Mouse (Mus musculus): ENCODE measurements around the gene Cdrt4.

Cdrt4 gene

DNA sequence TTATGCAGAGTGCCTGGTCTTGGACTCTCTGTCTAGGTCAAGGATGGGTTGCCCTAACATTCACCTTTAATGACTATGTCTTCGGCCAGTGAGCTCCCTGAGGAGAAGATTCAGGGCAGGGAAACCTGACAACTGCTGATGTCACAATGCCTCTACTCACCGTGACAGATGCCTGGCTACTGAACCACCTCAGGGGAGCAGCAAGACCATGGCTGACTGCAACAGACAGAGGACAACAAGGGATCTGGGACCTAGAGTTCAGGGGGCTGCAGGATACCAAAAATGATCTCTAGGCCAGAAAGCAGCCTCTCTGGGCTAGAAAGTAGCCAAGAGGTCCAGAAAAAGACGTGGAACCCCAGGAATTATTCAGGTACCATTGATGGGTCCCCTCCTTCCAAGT lies at the start of gene Cdrt4:
Gene Cdrt4 (plus strand): TSS at position 182 of the 400 bp plus-strand sequence.
- DNase-seq (ENCODE audit: low spot score) = no peak

DNA sequence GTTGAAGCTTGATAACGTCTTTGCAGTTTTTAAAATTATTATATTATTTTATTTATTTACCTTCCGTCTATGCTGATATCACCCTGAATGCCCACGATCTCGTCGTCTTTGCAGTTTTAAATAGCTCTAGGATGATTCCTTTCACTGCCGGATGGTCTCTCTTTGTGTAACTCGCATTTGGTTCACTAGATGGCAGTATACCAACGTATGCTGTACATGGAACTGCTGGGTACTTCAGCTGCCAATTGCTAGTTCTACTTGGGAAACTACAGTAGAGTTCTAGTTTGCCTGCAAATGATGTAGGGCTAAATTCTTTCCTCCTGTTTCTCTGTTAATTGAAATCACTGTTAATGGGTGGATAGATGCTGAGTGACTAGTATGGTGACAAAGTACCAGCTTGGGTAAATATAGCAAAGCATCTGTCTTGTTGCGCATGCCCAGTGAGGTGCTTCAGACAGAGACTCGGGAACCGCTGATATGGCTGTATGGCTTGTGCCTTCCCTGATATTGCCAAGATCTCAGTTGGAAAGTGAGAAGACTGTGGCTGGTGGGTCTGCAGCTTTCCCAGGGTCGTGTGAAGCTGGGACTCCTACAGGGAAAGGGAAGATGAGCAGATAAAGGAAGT lies 49.2 kb upstream of the Cdrt4 start:
- DNase-seq (ENCODE audit: low spot score) = peak; percentile 70

DNA sequence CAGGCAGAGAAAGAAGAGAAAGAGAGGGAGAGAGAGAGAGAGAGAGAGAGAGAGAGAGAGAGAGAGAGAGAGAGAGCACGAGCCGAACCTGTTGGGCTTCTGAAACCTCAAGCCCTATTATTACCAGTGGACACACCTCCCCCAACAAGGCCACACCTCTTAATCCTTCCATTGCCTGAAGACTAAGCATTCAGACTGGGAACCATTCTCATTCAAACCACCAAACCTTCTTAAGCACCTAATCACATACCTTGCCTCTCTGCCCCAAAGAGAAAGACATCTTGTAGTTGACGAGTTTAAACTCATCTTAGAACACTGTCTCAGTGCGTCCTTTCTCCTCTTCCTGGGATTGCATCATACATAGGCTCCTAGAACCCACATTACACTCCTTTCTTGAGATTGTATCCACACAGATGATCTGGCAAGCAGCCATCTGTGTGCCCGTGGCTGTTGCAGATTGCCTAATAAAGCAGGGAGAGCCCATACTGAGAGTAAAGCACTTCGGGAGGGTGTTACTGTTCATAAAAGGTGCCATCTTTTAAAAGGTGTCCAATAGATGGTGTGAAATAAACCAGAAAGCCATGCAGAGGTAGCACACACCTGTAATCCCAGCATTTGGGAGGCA lies 47.0 kb upstream of the Cdrt4 start:
- DNase-seq (ENCODE audit: low spot score) = no peak

DNA sequence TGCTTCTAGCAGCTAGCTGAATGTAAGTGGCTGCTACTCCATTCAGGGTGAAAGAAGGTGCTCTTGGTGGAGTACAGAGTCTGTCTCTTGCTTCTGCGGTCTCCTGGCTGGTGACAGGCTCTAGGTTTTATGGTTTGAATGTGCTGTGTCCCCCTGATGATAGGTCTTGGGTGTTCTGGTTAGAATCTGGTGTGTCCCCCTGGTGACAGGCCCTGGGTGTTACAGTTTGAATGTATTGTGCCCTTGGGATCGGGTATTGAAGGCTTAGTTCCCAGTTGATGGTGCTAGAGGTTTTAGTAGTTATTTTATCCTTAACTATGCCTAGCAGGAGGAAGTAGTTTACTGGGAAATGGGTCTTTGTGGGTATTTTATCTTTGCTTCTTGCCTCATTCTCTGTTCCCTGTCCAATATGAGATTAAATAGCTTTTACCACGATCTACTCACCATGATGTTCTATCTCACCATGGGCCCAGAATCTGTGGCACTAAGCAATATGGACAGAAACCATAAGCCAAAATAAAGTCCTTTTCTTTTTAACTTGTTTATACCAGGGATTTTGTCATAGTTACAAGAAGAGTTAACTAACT lies 41.2 kb upstream of the Cdrt4 start:
- DNase-seq (ENCODE audit: low spot score) = no peak

DNA sequence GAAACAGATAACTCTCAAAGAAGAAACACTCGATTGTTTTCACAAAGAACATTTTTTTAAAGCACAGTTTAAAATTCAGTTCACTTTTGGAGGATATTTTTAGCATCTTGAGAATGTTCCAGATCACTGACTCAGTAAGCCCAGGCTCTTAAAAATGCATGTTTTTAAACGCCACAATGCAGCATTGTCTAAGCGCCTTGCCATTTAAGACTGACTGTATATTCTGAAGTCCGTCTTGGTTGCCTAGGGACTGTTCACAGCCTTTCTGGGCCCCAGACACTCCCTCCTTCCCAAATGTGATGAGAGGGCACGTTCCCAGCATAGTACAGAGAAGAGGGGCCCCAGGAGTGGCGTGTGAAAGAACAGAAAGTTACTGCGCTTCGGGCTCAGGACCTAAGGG lies 39.6 kb upstream of the Cdrt4 start:
- DNase-seq (ENCODE audit: low spot score) = no peak

DNA sequence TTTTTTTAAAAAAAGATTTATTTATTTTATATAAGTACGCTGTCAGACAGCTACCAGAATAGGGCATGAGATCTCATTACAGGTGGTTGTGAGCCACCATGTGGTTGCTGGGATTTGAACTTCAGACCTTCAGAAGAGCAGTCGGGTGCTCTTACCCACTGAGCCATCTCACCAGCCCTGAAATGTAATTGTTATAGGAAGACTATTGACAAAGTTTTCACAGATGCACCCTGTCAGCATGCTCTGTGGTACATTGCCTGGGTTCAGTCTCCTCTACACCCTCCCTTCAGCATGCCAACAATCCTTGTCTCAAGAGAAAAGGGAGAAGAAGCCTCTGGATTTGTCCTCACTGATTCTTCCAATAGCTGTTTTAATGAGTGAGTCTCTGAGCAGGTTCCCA lies 37.9 kb upstream of the Cdrt4 start:
- DNase-seq (ENCODE audit: low spot score) = no peak

DNA sequence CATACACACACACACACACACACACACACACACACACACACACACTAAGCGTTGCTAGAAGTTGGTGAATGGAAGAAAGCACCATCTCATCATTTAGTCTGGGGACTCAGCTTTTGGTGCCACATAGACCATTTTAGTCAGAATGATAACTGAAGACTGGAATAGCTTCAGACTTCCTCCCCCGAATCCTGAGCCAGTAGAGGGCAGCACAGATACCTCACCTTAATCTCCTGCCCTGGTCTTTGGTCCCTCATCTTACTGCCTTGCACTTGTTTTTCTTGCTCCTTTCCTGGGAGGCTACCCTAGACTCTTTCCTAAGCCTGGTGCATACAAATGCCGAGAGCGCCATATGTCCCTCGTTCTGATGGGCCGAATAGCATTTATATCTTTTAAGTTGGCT lies 36.5 kb upstream of the Cdrt4 start:
- no peak for DNase-seq (ENCODE audit: low spot score)

DNA sequence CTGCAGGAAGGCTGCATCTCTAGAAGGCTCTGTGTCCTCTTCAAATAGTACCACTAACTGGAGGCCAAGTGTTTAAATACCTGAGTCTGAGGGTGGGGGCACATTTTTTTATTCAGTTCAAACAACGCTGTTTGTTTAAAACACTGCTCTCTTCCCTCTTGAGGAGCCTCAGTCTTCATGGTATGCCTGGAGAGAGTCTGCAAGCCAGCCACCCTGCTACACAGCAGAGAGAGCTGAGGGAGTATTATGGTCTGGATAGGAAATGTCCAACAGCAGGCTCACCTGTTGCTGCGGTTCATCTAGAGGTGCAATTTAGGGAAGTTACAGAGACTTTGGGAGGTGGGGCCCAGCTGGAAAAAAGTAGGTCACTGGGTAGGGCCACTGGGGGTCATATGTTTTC lies 35.5 kb upstream of the Cdrt4 start:
- DNase-seq (ENCODE audit: low spot score) = no peak

DNA sequence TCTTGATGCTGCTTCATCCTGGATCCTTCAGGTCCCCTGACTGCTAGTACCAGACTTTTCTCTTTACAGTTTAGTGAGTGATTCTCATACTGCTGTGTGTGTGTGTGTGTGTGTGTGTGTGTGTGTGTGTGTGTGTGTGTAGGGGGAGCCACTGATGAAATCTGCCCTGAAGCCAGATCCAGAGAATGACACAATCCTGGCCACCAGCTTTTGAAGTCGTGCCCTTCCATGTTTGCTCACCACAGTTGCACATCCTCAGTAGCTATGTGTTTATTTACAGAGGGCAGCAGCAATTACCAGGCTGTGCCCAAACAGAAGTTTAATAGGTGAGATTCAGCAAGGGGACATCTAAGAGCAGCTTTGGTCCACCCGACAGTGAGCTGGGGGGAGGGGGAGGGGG lies 34.2 kb upstream of the Cdrt4 start:
- no peak for DNase-seq (ENCODE audit: low spot score)

DNA sequence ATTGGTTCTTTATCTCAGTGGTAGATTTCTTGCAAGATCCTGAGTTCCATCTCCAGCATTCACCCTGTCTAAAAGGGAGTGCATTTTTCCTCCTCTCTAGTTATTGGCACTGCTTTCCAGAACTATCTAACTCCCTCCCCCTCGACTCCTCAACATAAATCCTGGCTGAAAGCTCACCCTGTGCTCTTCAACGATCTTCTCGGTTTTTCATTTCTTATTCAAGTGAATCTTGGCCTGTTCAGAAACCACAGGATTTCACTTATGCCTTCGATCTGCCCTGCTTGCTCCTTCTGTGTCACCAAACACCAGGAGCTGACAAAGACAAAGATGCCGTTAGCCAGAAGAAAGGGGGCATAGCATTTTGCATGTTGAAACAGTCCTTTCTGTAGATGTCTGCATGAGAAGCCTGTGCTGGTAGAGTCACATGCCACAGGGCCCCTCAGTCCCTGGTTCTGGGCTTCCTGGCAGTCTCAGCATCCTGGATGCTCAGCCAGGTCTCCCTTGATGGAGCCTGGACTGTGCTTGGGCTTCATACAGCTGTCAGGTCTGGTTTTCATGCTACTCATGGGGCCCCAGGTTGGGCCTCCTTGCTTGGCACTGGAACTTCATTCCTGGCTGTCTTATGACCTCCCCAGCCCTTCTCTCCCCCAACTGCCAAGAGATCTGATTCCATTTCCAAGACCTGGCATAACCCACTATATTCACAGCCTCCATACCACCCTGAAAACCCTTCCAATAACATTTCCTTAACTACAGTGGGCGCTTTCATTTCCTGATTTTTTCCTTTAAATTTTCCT lies 30.8 kb upstream of the Cdrt4 start:
- no peak for DNase-seq (ENCODE audit: low spot score)

DNA sequence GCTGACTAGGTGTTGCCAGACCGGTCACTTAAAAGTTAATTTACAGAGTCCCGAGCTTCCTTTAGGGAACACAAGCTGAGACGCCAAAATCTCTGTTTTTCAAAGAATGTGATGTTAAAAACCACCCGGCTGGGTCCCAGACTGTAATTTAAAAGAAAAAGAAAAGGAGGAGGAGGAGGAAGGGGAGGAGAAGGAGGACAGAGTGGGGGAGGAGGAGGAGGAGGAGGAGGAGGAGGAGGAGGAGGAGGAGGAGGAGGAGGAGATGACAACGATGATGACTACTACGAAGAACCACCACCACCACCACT lies 30.3 kb upstream of the Cdrt4 start:
- DNase-seq (ENCODE audit: low spot score) = no peak

DNA sequence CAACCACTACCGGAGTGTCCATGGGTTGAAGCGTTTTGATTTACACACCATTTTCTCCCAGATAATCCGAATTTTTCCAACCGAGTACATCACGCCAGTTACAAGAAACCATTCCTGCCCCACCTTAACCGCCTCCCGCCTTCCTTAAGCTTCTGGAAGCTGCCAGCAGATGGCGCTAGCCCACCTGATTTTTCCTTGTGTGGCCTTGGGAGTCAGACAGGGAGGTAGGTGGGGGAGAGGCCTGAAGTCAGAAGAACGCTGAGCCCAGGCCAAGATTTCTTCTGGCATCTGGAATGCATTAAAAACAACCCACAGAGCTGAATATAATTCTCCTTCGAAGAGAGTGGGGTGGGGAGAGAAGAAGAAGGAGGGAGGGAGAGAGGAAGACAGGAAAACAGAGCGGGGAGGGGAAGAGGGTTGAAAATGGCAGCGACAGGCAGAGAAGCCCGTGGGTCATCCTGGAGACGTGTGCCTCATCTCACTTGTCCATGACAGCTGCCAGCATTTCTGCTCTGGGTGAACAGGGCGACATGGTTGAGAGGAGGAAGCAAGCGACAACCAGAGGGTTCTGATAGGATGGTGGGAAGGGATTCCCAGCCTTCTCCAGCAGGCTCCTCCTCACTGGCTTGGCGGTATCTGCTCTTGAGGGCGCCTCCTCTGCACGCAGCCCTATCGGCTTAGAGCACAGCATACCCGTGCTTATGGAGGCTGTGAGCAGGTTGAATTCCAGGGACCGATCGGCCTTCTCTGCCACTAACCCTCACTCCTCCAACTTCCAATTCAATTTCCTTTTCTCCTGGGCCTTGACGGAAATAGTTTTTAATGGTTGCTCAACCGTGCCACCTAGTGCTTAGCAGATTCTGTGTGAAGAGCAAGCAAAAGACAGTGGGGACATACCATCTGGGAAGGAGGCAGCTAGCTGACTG lies 29.7 kb upstream of the Cdrt4 start:
- peak; percentile 96 for DNase-seq (ENCODE audit: low spot score)

DNA sequence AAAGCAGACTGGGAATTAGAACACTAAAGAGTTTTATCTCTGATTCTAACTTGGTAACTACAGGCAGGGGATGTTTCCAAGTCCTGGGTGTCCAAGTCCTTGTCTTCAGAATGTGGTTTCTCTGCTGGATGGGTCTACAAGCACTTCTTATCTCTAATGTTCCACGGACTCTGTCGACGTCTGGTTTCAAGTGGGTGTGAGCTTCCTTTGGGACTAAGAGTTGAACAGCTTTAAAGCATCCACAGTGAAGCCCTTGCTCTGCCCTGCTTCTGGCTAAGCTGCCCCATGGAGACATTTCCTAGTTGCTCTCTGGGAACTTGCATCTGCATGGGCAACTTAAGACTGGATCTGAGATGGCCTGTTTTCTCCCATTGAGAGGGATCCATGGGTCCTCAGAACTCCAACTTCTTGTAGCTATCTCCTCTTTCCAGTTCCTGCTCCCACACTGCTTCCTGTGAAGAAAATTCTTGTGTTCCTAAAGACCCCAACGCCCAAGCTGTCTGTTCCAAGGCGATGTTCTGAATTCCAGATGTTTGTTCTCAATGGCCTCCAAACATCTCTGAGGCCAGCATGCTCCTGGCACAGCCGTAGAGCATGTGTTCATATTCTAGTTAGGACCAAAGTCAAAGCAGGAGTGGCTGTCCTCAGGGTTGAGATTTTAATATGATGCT lies 26.8 kb upstream of the Cdrt4 start:
- DNase-seq (ENCODE audit: low spot score) = no peak

DNA sequence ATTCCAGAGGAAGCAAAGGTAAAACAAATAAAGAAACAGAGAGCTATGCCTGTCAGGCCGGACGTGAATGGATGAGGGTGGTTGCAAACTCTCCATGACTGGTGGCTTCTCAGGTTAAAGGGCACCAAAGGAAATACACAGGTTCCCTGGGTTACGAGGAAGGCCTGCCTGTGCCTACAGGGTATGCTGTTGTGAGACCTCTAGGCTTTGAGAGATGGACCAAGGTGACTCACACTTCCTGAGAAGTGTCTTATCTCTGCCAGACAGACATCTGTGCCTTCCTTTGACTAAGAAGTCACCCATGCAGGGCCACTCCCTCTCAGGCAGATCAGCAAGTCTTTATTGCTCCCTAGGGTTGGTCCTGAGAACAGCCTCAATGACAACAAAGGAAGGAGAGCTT lies 21.2 kb upstream of the Cdrt4 start:
- DNase-seq (ENCODE audit: low spot score) = no peak

DNA sequence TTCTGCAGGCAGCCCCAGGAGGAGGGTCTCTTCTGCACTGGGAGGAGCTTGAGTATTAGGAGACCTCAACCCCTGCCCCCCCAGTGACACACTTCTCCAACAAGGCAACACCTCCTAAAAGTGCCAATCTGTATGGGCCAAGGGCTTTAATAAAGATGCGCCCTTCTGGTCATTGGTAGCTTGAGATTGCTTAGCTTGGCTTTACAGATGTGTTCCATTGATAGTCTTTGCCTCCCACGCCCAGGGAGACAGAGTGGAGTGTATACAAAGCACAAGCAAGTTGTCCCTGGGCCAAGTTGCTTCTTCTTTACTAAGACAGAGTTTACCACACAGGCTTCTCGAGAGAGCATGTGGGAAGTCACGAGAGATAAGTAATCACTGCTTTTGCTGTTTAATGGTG lies 20.4 kb upstream of the Cdrt4 start:
- no peak for DNase-seq (ENCODE audit: low spot score)

DNA sequence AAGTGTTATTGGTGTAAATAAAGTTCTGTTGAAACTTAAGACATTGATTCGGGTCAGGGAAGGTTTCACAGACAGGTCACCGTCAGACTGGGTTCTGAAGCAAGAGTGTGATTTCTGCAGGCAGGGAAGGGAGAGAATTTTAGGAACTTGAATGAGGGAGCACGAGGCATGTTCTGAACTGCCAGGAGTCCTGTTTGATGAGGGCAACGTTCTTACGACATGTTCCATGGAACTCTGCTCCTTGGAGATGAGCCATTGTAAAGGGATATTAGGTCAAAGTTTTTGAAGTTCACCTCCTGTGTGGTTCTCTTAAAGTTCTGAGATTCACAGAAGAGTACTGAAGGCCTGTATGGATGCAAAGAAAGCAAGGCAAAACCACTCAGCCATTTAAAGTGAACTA lies 19.9 kb upstream of the Cdrt4 start:
- no peak for DNase-seq (ENCODE audit: low spot score)

DNA sequence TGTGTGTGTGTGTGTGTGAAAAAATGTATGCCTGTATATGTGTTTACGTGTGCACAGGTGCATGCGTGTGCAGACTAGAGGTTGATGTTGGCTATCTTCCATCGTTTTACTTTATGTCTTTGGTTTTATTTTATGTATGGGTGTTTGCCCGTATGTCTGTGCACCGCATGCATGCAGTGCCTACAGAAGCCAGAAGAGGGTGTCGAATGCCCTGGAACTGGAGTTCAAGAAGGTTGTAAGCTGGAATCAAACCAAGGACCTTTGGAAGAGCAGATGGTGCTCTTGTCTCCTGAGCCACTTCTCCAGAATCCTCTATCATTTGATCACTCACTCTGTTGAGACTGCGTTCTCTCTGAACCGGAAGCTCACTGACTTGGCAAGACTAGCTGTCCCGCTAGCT lies 17.9 kb upstream of the Cdrt4 start:
- no peak for DNase-seq (ENCODE audit: low spot score)

DNA sequence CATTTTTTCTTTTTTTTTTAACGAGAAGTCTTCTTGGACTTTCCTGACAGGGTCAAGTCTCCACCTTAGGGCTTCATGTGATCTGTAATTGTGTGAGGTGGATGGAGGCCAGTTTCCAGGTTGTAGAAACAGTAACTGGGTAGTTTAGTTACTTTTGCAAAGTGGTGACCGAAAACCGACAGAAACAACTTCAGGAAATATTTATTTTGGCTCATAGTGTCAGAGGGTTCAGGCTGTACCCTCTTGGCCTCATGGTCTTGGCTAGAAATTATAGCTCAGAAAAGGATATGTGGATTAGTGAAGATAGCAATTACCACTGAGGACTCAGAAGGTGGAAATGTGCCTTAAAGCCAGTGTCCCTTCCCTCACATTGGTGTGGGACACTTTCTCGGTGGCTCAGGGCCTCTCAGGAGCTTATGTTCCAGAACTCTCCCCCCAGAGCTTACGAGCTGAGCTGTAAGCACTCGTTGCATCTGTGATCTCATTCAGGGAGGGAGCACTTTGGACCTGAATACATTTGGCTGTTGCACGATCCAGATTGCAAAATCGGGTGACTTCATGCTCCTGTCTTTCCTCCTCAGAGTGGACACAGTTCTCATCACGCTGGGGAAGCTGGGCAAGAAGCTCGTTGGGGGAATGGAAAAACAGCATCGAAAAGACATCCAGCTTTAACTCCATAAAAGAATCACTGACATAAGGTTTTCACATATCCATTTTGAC lies 16.0 kb upstream of the Cdrt4 start:
- DNase-seq (ENCODE audit: low spot score) = no peak

DNA sequence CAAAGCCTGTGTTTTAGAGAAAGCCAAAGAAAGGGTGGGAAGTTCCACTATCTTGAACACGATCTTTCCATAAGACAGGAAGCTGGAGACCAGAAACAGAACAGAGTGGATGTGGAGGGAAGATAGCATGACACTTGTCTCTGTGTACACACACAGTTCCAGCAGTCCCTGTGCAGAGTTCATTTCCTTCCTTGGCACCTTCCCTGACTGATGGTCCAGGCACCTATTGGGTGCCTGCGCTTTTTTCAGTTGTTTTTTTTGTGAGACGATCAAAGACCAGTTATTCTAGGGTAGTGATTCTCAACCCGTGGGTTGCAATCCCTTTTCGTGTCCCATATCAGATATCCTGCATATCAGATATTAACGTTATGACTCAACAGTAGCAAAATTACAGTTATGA lies 13.0 kb upstream of the Cdrt4 start:
- no peak for DNase-seq (ENCODE audit: low spot score)

DNA sequence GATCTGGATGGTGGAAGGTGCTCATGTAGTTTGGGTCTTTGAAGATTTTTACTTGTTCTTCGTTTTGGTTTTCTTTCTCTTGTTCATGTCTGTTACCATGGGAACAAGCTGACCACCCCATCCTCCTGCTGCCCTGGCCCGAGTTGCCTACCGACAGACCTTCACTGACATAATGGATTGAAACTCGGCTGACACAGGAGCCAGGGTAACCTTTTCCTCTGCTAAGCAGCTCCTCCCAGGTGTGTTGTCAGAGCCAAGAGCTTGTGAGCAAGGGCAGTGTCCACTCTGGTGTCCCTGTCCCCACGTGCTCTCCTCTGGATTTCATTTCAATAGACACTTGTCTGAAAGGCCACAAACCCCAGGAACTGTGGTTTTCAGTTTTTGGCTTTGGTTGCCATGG lies 12.1 kb upstream of the Cdrt4 start:
- DNase-seq (ENCODE audit: low spot score) = no peak

DNA sequence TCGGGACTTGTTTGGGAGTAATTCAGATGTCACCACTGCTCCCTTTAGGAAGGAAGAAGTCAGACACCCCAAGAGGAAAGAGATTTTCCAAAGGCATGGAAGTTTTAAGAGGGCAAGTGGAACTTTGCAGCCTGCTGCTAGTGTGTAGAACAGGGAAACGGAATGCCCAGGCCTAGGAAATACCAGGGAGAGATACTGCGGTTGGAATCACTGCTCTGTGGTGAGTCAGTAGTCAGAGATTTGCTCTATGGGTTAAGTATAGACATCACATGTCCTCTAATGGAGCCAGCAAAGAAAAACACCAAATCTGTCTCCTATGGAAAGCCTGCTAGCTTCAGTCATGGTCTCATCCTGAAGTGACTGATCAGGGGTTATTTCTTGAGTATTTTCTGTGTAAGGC lies 10.8 kb upstream of the Cdrt4 start:
- DNase-seq (ENCODE audit: low spot score) = no peak

All from ovary, postnatal 14 days (tissue).